In the genomic region with DNA sequence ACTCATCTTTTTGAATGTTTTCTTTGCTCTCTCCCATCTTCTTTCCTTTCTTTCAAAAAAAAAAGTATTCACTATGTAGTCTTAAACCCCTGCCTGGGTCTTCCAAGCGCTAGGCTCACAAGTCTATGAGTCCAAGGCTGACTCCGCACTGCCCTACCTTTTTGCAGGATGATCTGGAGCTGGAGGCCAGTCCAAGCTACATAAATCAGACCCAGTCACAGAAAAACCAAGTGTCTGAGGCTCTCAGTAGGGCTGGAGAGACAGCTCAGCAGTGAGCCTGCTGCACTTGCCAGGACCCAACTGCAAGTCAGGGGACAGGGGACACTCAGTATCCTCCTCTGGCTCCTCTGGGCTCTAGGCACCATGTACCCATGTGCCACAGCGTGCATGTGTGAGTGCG, we compare ENCODE assay signal across 32 mouse cellular contexts. TPM values are rescaled to one million over a fixed set of nuclear protein-coding genes. Genes with fewer than 3 reads are reported as not detected.
"Had no signal": no experiment of that assay in that cellular context is flagged by ENCODE, and none has a peak within 500 bp of the region (broad histone marks: within the 10 kb centered on the region; RNA-seq: fewer than 3 reads in every experiment).

No protein-coding gene starts in this region.

- H3K27ac ChIP-seq: heart, adult 2 months; hindbrain, embryonic 10.5 days; hindbrain, embryonic 12.5 days; hindbrain, embryonic 14.5 days; intestine, embryonic 15.5 days; layer of hippocampus, adult 2 months; left cerebral cortex, adult 2 months; limb, embryonic 13.5 days; limb, embryonic 15.5 days; liver, embryonic 12.5 days; liver, embryonic 14.5 days had no signal

- ATAC-seq: hindbrain, embryonic 16.5 days; inflammation-experienced regulatory T-cells, adult 6 months; intestine, embryonic 15.5 days; intestine, postnatal 0 days; liver, embryonic 12.5 days had no signal

- H3K9me3 ChIP-seq: heart, embryonic 12.5 days; hindbrain, embryonic 10.5 days; hindbrain, embryonic 12.5 days; intestine, embryonic 15.5 days; limb, embryonic 13.5 days; limb, embryonic 15.5 days; liver, embryonic 12.5 days had no signal

- H3K4me3 ChIP-seq: heart, adult 2 months; heart, embryonic 12.5 days; hindbrain, embryonic 10.5 days; hindbrain, embryonic 12.5 days; intestine, embryonic 15.5 days; layer of hippocampus, adult 2 months; left cerebral cortex, adult 2 months; limb, embryonic 13.5 days; limb, embryonic 15.5 days; liver, embryonic 12.5 days had no signal

- H3K9ac ChIP-seq: heart, embryonic 12.5 days; hindbrain, embryonic 12.5 days; hindbrain, embryonic 14.5 days; intestine, embryonic 15.5 days; limb, embryonic 13.5 days; limb, embryonic 15.5 days; liver, embryonic 12.5 days; liver, embryonic 14.5 days had no signal

- DNase-seq: gastrocnemius, postnatal 14 days; gastrocnemius, postnatal 36 days; heart, adult 11 months; heart, adult 2 months; heart, postnatal 10 days; heart, postnatal 4 days; kidney, adult 2 months; kidney, adult 9 months; kidney, postnatal 10 days; kidney, postnatal 25 days; kidney, postnatal 4 days had no signal

- H3K36me3 ChIP-seq: heart, embryonic 12.5 days; hindbrain, embryonic 10.5 days; hindbrain, embryonic 12.5 days; intestine, embryonic 15.5 days; limb, embryonic 13.5 days; limb, embryonic 15.5 days; liver, embryonic 12.5 days had no signal

- H3K4me2 ChIP-seq: heart, embryonic 12.5 days; hindbrain, embryonic 12.5 days; hindbrain, embryonic 14.5 days; intestine, embryonic 15.5 days; limb, embryonic 13.5 days; limb, embryonic 15.5 days; liver, embryonic 12.5 days had no signal

RNA-seq across cellular contexts. Expression of gene Plvap, which starts 7.2 kb away (rescaled TPM):
- polyA plus RNA-seq: inflammation-experienced regulatory T-cells, adult 6 months had no signal

RNA-seq across cellular contexts. Expression of gene Ccdc194, which starts 21.2 kb away (rescaled TPM):
- total RNA-seq: gastrocnemius, adult 18-20 months; gastrocnemius, adult 8-10 months; gastrocnemius, postnatal 36 days; heart, adult 2 months; layer of hippocampus, adult 2 months; layer of hippocampus, postnatal 10 days; layer of hippocampus, postnatal 25 days; left cerebral cortex, adult 2 months; left cerebral cortex, postnatal 14 days; left cerebral cortex, postnatal 36 days; liver, adult 2 months had no signal
- polyA plus RNA-seq: inflammation-experienced regulatory T-cells, adult 6 months; liver, adult 2 months had no signal
